Mouse (Mus musculus) ovary, adult 18-20 months (tissue): Measurements from ENCODE around the gene Scamp1.

Experiments
- DNase-seq: peaks from one replicate; pipeline ENCODE4 v3.0.0; 2022; ENCODE audit warnings: low spot score, mixed read lengths

Gene Scamp1

DNA sequence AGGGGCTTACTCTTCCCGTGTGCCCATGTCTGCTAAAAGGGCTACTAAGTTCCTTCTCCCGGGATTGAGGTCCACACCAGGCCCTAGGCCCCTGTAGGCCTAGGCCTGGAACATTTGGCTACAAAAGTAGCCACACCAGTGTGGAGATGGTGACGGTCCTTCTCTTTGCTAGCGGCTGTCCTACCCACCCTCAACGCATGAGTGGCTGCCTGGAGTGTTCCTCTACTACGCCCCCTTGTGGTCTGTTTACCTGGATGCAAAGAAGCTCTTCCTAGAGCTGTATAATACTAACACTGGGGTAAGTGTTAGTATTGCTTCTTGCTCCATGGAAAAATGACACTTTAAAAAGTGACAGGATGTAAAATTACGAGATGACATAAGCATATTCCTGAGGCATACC lies 108.5 kb downstream of the Scamp1 start:
- no peak for DNase-seq

DNA sequence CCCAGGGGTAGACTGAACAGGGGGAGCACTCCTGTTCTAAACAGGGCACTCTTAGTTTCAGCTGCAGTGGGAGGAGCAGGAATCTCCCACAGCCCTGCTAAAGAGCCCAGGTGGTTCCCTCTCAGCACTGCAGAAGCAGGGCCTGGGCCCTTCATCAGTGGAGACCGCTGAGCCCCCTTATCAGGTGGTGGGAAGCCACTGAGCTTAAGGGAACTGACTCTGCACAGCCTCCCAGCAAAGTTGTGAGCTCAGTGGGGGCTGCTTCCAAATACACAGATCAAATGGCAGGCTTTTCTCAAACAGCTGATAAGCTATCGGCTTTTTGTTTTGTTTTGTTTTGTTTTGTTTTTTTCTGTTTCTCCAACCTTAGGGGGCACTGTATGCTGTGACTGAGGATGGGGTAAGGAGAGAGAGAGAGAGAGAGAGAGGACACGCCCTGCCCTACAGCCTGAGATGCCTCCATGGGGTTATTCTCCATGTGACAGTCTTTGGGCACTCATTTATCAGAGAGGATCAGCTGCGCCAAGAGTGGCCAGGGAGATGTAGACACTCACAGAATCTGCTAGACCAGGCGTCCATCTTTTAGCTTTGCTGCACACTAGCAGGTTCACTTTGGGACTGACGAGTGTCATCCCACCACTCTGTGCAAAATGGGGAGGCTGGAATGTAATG lies 110.1 kb downstream of the Scamp1 start:
- no peak for DNase-seq

DNA sequence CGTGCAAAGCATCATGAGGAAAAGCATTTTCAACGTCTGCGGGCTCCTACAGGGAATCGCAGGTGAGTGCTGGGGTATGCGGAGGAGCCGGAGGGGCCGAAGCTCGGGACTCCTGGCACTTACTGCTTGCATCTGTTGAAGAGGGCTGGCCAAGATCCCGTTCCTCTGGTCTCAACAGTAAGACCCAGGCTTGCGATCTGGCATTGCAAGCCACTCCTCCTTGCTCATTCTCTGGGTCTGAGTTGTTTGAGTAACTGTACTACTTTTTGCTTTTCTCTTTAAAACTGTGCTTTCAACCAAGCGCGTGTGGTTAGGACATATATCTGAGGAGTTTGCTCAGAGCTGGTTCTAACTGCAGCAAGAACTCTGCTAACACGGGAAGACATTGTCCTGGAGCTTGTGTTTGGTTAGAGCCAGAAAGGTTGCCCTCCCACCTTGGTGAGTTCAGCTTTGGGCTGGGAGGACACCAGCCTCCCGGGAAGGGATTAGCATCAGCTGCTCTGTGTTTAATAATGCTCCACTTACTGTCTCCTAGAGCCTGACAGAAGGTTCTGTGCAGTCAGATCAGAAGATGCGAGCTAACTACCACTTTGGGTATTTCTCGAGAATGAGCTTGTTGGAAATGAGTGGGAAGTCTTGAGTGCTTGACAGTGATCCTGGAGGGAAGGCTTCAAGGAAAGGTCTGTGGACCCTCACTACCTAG lies 110.9 kb downstream of the Scamp1 start:
- no peak for DNase-seq

DNA sequence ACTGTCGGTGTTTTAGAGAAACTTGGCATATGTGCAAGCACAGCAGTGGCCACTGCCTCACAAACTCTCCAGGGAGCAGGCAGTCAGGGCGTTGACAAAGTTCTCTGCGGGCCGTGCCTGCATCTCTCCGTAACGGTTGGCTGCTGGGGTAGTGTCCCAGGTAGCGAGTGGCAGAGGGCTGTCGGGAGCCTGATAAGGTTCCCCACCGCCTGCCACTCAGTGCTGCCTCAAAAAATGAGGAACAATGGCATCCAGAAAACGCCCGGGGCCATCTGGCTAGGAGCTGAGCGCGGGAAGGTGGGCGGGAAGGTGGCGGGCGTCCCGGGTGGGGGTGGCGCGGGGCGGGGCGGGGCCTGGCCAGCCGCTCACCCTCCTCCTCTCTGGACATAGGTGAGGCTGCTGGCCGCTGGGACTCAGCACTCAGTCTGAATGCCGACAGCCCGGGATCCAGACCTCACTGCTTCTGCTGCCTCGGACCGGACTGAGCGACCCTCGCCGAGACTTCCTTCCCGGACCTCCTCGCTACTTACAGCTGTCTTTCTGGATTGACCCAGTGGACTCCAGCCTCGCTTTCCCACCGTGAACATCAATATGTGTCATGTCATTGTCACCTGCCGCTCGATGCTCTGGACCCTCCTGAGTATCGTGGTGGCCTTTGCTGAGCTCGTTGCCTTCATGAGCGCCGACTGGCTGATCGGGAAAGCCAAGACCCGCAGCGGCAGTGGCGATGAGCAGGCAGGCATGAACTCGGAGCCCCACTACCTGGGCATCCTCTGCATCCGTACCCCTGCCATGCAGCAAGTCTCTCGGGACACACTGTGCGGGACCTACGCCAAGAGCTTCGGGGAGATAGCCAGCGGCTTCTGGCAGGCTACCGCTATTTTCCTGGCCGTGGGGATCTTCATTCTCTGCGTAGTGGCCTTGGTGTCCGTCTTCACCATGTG lies 111.8 kb downstream of the Scamp1 start:
- DNase-seq: peak; percentile 54

DNA sequence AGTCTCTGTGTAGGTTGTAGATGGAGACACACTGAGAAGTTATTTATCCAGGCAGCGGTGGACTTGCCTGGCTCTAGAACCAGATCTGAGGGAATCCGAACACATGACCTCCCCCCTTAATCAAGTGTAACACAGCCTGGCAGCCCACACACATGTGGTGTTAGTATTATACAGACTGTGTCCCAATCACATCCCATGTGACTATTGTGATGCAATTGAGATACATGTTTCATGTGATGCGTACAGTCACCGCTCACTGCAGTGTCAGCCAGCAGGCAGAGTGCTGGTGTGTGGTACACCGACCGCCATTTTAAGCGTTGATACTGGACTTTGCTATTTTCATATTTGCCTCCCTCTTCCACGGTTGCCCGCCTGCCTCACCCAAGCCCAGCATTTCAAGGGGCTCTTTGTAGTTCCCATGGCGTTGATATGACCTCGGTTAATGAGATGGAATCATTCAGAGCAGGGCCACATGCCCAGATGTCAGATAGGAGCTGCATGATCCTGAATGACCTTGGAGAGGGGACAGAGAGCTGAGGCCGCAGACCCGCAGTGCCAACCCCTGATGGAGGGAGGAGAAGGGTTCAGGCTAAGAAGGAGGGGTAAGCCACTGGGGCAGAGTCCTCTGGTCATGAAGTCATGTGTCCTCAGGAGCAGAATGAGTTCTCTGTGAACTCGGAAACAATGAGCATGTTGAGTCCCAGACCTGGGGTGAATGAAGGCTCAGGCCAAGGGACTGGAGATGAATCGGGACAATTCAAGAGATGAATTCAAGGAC lies 112.9 kb downstream of the Scamp1 start:
- no peak for DNase-seq

DNA sequence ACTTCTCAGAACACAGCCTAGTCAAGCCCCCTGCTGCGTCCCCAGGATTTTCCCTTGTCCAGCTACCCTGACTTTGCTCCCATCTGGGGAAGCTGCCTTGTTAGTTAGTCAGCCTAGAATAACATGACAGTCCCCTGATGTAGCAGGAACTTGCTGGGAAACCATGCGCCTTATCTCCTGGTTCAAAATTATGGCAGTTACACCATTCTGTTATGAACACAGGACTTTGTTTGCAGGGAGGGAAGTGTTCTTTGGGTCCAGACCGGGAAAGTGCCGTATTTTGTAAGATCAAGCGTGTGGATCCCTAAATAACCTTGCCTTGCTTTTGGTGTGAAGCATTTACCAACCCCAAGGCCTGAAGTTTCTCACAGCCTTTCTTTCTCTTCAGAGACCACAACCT lies 114.0 kb downstream of the Scamp1 start:
- DNase-seq: no peak

DNA sequence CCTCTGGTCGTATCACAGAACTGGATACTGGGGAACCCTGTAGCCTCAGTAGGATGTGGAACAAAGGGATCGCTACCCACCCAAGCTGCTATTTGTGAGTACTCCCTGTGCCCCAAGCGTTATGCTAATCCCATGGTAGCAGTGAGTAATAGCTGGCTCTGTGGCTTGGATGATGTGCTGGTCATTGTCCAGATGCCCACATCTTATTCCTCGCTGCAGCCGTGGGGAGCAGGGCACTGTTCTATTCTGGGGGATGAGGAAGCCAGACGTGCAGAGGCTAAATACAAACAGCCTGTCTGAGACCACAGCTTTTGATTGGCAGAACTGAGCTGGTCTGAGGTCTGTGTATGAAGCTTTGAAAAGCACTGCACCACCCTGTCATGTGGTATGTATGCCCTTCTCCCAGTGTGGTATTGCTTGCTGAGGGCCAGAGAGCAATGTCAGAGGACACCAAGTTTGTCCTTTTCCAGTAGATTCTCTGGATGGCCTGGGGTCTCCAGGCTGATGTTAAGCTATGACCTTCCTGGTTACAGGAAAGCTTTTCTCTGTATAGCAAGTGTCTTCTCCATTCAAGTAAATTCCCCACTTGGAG lies 116.2 kb downstream of the Scamp1 start:
- no peak for DNase-seq

DNA sequence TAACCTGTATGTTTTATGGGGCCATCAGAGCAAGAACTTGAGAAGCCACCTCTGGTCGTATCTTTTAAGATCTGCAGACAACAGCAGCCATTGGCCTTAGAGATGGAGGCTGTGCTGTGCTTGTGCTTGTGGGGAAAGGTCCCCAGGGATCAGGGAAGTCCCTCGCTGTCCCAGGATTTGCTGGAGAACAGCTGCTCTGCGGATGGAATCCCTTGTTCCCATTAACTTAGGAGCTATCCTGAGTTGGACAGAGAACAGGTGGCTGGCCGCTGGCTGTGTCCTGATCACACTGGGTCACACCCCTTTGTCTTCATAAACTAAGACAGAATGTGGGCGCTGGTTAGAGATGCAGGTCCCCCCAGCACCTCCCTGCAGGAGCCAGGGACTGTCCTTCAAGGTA lies 117.3 kb downstream of the Scamp1 start:
- DNase-seq: no peak

DNA sequence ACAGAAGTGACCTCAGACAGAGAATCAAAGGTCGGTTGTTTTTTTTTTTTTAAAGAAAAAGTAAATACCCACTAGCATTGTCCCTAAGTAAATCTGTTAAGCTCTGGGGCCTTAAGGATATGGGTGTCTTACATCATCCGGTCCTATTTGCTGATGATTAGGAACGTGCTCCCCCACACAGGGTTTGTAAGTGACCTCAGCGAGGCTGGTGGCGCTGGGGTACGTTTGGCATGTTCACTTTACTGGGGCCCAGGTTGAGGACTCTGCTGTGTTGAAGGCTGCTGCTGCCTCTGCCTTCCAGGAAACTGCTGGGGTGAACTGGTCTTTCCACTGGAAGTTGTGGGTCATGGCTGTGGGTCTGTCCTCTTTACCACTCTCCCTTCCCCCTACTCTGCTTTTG lies 121.2 kb downstream of the Scamp1 start:
- DNase-seq: no peak

DNA sequence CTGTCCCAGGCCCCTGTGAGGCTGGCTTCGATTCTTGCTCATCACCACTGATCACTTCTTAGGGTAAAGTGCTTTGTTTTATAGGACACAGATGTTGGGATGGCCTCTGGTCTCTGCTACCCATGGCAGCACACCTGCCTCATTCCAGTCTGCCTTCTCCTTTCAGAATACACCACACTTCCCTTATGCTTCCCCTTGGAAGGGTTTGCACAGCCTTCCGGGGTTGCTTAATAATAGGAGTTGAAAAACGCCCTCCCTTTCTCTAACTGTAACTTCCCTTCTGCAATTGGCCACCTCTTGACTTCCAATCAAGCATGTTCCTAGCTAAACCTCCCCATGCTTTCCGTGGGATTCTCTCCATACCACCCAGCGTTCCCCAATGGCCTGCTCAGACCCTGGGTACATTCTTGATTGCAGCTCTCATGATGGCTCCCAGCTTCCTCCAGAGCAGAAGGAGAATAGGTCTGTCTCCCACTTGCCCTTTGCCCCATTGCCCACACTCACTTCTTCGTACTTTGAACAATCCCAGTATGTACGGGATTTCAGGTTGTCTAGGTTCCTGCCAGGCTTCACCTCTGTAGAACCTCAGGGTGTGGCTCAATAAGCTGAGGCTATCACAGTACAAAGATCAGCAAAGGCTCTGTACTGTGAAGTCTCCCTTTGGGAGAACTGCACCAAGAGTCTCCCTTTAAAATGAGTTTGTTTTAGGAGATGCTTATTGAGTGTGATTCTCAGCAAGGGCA lies 126.0 kb downstream of the Scamp1 start:
- no peak for DNase-seq

DNA sequence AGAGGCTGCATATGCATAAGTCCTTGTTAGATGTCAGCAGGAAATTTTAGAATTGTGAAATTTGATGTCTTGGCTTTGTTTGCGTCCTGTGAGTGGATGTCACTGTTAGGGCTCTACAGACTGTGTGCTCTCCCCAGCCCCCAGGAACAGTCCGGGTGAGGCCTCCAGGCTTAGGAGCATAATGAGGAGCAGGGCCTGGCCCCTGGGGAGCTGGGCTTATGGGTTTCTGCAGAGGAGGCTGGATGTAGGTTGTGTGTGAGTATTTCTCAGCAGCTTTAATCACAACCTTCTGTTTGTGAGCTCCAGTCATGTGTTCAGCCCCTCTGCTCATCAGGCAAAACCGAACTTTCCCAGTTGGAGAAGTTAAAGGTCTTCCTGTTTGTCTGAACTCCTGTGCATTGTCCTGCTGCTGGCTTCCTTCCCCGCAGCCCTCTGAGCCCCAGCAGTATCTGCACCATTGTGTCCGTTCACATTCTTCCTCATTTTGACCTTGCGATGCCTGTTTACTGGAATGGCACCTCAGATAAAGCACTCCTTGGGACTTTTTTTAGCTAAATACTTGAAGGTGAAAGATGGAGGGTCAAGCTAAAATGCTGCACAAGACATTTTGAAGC lies 126.7 kb downstream of the Scamp1 start:
- no peak for DNase-seq

DNA sequence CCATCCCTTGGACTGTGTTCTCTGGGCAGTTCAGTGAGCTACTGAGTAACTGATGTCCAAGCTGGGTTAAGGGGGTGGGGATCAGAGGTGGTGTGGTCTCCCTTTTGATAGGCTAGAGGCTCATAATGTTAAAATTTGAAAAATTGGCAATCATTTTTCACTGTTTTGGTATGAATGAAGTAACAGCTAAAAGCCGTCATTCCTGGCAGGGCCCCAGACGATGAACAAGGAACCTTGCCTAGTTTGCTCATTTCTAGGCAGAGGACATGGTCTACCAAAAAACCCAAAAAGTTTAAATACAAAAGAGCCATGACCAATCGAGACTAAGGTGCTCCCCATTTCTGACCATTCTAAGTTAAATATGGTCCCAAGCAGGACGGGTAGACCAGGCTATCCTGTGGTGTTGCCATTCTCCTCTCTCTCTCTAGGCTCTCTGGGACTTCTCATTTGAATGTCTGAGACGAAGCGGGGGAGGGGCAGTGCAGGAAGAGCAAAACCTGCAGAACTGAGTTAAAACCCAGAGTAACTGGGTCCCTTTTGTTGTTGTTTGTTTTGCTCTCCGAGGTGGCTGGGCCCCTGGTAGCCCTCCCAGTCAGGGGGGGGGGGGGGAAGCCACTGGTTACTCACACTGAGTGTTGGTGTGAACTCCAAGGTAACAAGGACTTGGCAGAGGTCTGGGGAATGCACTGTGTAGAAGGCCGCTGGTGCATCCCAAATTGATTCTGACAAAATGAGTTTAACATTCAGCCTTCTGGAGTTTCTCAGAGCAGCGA lies 129.8 kb downstream of the Scamp1 start:
- DNase-seq: no peak

DNA sequence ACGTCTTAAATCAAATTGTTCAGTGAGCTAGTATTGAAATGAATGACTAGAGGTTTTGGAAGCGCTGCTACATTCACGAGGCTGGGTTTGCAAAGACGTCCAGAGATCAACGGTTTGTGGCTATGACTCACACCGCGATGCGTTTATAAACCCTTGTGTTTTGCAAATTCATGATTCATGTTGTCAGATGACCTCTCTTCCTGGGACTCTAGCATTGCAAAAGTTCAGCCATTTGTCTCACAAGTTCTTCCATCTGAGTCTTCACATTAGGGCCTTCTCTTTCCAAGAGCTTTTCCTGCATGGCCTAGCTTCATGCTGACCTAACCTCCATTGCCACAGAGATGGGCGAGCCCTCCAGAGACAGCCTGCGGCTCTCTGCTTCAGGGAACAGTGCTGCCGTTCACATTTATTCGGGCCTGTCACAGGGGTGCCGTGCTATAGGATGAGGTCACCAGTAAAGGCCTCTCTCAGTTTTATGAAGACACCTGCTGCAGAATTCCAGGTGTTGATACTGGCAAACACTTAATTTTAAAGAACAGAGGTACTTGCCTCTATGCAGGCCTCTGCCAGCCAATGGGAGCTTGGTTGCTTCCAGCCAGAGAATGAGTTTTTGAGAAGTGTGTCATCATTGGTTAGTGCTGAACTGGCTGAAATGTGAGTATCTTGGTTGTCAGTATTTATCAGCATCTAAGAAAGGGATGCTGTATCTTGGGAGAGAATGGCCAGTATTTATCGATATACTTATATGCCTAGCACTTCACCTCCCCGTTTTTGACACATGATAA lies 131.0 kb downstream of the Scamp1 start:
- peak; percentile 24 for DNase-seq

DNA sequence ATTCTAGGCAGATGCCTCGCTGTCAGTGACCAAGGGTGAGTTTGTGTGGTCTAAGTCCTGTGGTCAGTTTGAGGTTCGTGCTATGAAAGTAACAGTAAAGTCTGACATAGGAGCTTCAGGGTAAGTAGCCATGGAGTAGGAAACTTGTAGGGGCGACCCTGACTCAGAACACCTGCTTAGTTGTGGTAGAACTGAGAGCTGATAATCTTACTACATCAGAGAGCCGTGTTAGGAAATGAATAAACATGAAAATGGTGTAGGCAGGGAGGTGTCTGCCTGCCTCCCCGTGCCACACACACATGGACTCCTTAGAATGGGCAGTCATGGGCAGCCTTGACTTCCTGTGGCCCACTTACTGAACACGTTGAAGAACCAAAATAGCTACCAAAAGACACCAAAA lies 132.0 kb downstream of the Scamp1 start:
- DNase-seq: no peak

DNA sequence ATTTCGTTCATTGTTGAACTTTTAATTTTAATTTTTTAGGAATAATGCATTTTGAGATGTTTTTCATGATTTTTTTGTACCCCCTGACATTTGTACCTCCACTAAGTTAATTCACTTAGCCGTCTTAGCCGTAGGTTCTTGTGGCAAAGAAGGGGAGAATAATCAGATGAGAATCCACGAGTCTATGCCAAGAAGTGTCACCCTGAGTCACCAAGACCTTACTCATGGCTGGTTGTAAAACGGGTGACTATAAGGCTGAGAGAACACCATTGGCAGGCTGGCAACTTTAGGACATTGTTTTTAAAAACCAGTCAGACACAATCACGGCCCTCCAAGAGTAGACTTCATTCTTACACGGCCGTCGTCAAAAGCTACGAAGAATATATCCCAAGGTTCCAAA lies 132.8 kb downstream of the Scamp1 start:
- DNase-seq: no peak
